Mouse (Mus musculus) left cerebral cortex, postnatal 25 days (tissue): ENCODE data around the gene Tbc1d4. TPM values are rescaled to one million over a fixed set of nuclear protein-coding genes. Genes with fewer than 3 reads are reported as not detected.

Experiments used
- DNase-seq, 2 experiments: peaks; one replicate each; pipeline ENCODE4 v3.0.0; 2022; ENCODE audit warnings: low spot score in 2 of 2, mixed read lengths in 1 of 2
- intact Hi-C: fragments of 180-260 bp; cut with DNase I; formaldehyde crosslinking; loops from one replicate; pipeline ENCODE4 v1.15.1; 2025
- total RNA-seq, 2 experiments: library from RNA; stranded (reverse); gene quantifications; 2 replicates each; pipeline ENCODE4 v1.2.3; 2021

The Tbc1d4 gene
- total RNA-seq, 2 experiments from 2014 or later, result 7.2 to 10.4 TPM

DNA sequence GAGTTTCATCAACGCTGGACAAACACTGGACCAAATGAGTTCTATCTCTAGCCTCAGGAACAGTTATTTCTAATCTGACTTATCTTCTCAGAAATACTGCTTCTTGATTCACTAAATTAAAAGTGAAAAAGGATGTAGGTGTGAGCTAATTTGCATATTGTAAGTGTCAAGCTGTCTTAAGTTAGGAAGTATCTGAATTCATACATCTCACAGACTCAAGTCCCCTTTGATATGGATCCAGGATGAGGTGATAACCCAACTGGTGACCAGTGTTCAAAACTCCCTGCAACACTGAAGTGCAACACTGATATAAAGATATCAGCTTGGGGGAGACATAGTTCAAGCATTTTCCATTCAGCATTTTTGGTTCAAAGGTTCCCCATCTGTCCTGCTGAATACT lies 141.5 kb downstream of the Tbc1d4 start:
- no peak for DNase-seq
- intact Hi-C loops, result no loop called here

DNA sequence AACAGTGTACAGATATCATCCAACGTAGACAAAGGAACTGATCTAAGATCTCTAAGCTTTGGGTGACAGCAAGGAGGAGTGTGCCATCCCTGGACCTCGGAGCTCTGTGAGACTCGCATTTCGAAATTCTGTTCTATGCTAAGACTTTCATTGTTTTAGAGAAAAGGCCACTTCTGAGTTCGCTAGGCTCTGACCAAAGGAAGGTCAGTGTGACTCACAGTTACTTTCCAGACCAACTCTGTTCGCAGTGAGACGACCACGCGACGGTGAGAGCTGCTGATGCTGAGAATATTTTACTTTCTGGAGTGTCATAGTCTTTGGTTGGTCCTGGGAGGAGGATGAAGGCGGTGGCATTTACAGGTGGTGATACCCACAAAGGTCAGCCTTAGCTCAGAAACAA lies 142.5 kb downstream of the Tbc1d4 start:
- intact Hi-C loops, result no loop called here

DNA sequence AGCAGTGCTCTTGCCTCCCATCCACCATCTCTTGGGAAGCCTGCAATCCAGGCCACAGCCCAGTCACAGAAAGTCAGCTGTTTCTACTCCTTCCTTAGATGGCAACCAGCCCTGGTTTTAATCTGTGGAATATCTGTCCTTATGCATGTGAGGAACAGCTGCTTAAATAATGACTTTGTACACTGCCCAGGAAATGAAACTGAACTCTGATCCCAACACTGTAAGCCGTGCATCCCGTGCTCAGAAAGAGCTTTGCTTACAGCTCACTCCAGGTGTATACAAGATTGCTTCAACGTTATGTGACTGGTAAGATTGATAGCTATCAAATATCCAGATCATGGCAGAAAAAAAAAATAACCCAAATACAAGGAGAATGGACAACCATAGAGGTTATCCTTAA lies 143.1 kb downstream of the Tbc1d4 start:
- intact Hi-C loops, result no loop called here
- no peak for DNase-seq

More for the DNA sequence above, 142.5 kb downstream of the Tbc1d4 start:
- DNase-seq, result no peak

DNA sequence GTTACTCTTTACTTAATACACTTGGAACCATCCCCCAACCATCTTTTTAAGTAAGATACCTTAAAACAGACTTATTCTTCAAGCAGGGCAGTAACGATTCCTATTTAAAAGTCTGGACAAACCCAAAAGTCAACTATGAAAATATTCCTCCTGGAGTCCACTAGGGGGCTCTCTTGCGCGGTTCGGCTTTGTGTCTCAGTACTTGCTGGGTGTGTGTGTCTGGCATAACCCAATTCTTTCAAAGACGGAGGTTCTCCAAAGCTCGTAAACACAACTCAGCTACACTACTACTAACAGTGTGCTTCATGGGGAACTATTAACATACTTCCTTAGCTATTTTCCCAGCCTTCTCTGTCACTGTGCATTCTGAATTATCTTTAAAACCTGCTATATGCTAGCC lies 148.2 kb downstream of the Tbc1d4 start:
- intact Hi-C loops, result no loop called here
- DNase-seq, result peak; percentile 73 to 76

DNA sequence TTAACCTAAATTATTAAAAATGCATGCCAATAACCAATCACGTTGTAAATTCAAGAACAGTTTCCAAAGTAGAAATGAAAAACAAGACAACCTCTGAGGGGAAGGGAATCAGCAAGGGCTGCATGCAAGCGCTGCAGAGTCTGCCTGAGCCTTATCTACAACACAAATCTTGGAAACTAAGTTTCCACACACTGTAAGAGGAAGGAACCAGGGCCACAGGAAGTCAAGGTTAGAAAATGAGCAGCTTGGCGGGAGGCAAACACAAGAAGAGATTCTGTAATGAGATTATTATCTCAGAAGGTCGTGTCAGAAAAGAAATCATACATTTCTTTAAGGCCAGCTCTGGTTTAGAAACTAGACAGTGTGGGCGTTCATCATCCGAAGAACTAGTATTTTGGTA lies 156.1 kb downstream of the Tbc1d4 start:
- intact Hi-C loops, result no loop called here
- DNase-seq, result no peak

DNA sequence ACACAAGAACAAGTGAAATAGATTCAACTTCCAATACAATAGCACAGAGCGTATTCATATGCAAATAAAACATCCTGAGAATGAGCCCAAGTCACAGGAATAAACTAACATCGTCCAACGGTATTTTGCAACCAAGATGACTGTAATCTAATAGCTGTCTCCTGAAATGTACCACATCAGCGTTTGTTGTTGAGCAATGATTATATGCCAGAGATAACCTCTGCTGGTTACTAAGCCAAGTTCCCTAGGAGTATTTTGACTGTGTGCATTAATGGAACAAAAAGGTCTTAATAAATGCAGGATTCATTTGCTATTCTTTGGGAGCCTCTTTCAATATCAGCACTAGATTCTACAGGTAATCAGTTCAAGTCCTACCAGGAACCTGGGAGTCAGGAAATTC lies 161.1 kb downstream of the Tbc1d4 start:
- intact Hi-C loops, result no loop called here
- no peak for DNase-seq

DNA sequence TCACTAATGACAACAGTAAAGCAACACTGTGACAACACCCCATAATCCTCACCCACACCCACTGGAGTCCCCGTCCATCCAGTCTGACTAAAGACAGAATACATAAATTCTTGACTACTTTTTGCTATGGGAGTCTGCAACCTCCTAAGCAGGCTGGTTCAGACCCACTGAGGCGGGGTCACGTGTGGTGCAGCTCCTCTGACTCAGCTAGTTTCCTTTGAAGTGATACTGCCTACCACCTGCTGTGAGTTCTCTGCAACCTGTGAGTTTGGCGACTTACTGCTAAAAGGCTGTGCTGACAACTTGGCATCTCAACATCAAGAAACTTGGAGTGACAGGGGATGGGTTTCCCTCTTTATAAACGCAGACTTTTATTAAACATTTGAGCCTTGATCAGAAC lies 163.8 kb downstream of the Tbc1d4 start:
- no peak for DNase-seq
- intact Hi-C loops, result no loop called here

DNA sequence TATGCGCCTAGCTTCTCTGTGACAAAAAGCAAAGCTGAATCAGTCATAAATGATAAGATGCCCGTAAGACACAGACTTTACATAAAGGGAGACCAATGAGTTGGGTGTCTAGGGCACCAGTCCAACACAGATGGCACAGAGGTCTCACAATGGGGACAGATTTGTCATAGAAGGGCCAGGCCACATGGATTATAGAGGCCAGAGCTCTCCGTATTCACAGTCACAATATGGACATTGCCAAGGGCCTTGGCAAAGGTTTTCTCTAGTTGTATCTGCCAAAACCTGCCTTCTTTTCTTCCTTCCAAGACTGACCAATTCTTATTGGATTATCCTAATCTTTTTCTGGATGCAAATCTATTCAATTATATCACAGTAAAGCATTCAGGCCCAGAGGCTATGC lies 171.1 kb downstream of the Tbc1d4 start:
- no peak for DNase-seq
- intact Hi-C loops, result no loop called here

DNA sequence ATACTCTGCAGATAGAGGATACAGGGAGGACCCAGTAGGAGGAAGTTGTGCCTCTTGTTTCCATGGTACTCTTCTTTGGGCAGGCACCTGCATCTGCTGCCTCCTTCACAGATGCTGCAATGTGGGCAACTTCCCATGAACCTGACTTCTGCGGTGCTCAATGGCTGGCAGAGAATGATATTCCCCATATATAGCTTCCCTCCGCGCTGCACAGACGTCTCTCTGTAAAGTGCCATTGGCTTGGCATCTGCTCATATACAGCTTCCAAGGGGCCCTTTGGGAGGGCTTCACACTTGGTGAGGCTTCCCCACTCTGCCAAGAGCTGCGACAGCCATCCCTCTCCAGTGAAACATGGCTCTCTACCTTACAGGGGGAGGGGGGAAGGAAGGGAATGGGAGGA lies 178.5 kb downstream of the Tbc1d4 start:
- DNase-seq, result peak in 1 of 2 experiments; percentile 61
- intact Hi-C loops, result no loop called here

DNA sequence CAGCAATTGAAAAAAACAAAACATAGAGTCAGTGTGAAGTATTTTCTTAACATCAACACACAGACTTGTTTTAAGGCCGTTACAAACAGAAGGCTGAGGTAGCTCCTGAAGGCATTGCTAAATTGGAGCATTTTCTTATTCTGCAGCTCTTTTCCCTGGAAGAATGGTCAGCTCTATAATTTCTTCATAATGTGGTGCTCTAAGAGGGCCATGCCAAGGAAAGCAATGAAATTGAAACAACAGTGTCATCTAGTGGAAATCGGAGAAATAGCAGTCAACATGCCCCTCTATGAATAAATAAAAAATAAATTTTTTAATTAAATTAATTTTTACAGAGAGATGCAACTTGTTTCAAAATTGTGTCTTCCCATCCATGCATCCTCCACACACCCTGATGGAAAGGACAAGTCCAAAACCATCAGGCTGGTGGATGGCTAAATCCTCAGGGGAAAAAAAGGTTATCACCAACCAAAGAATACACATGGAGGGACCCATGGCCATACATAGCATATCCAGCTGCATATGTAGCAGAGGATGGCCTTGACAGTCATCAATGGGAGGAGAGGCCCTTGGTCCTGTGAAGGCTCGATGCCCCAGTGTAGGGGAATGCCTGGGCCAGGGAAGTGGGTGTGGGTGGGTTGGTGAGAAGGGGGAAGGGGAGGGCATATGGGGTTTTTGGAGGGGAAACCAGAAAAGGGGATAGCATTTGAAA lies 180.0 kb downstream of the Tbc1d4 start:
- DNase-seq, result peak; percentile 21 to 54

DNA sequence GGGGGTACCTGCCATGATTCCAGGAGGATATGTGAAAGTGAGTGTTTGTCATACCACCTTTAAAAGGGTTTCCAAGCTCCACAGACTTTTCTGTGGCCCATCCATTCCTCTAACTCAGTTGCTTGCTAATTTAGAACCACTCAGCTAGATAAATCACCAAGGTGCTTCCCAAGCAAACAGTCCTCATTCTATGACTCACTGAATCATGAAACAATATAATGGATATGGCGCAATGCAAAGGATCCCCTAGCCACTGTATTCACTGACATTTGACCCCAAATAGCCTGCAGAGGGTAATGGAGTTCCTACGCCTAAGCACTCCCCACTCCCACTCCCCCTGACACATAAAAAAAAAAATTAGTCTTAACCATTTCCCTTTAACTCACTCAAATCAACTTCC lies 191.3 kb downstream of the Tbc1d4 start:
- intact Hi-C loops, result no loop called here
- no peak for DNase-seq

More for the DNA sequence above, 180.0 kb downstream of the Tbc1d4 start:
- intact Hi-C loops, result no loop called here

Other genes starting within 250 kb of the Tbc1d4 start
- gene Commd6, start 31.5 kb upstream of the Tbc1d4 start, total RNA-seq, result 10 to 100 TPM; 62.6 to 65.7 TPM
- 10 to 100 TPM; 44.6 to 49.1 TPM for gene Uchl3, start 44.8 kb upstream of the Tbc1d4 start, total RNA-seq
- not detected for gene Gm9922, start 120.6 kb upstream of the Tbc1d4 start, total RNA-seq
- 100 to 1,000 TPM in 1 of 2 experiments, 10 to 100 TPM in 1; 91.0 to 115 TPM for gene Lmo7, start 120.8 kb upstream of the Tbc1d4 start, total RNA-seq